Mouse (Mus musculus) cerebellum, adult 9-10 months (tissue): ENCODE results near the gene Prr5l.
A peak's percentile ranks its signal among the peaks of the same experiment; 100 is the strongest.

Experiments
- DNase-seq: peaks from one replicate; pipeline ENCODE4 v3.0.0; 2022

Gene Prr5l

GRCm38 (mm10) chr2:101871179-101871578, 11.6 kb downstream of the Prr5l start:
- no peak for DNase-seq

GRCm38 (mm10) chr2:101868683-101869082, 14.1 kb downstream of the Prr5l start:
- no peak for DNase-seq

- no peak for DNase-seq
Measured at GRCm38 (mm10) chr2:101862219-101863123, 20.4 kb downstream of the Prr5l start.

- DNase-seq, result no peak
Measured at GRCm38 (mm10) chr2:101860920-101861485, 21.8 kb downstream of the Prr5l start.

GRCm38 (mm10) chr2:101856174-101856573, 26.7 kb downstream of the Prr5l start:
- no peak for DNase-seq

- DNase-seq, result no peak
Measured at GRCm38 (mm10) chr2:101854792-101855191, 28.0 kb downstream of the Prr5l start.

- no peak for DNase-seq
Measured at GRCm38 (mm10) chr2:101842756-101843155, 40.1 kb downstream of the Prr5l start.

GRCm38 (mm10) chr2:101834816-101835523, 47.9 kb downstream of the Prr5l start:
- no peak for DNase-seq

- no peak for DNase-seq
Measured at GRCm38 (mm10) chr2:101832361-101832760, 50.5 kb downstream of the Prr5l start.

GRCm38 (mm10) chr2:101831851-101832250, 51.0 kb downstream of the Prr5l start:
- DNase-seq, result no peak

GRCm38 (mm10) chr2:101830186-101830915, 52.5 kb downstream of the Prr5l start:
- DNase-seq, result no peak

GRCm38 (mm10) chr2:101829013-101829412, 53.8 kb downstream of the Prr5l start:
- no peak for DNase-seq

GRCm38 (mm10) chr2:101828057-101828643, 54.7 kb downstream of the Prr5l start:
- peak; percentile 39 for DNase-seq

GRCm38 (mm10) chr2:101827626-101828025, 55.2 kb downstream of the Prr5l start:
- no peak for DNase-seq

GRCm38 (mm10) chr2:101826950-101827600, 55.8 kb downstream of the Prr5l start:
- no peak for DNase-seq

GRCm38 (mm10) chr2:101826186-101826707, 56.6 kb downstream of the Prr5l start:
- no peak for DNase-seq

GRCm38 (mm10) chr2:101825226-101826120, 57.4 kb downstream of the Prr5l start:
- DNase-seq, result no peak

- no peak for DNase-seq
Measured at GRCm38 (mm10) chr2:101823821-101824220, 59.0 kb downstream of the Prr5l start.

- DNase-seq, result no peak
Measured at GRCm38 (mm10) chr2:101822785-101823184, 60.0 kb downstream of the Prr5l start.

GRCm38 (mm10) chr2:101820816-101821215, 62.0 kb downstream of the Prr5l start:
- DNase-seq, result no peak
